Mouse (Mus musculus) heart, postnatal 0 days (tissue): Measurements from ENCODE around the gene Ube2d3. TPM values are rescaled to one million over a fixed set of nuclear protein-coding genes. Genes with fewer than 3 reads are reported as not detected.

Experiments
- ATAC-seq: fragments of 200-750 bp; cut with Nextera tagmentation; 2 replicates; pipeline ENCODE4 v1.8.0; 2017; ENCODE audit warnings: low read depth, moderate number of reproducible peaks, moderate library complexity; ENCODE audit not compliant: insufficient read depth
- DNase-seq: peaks from one replicate; pipeline ENCODE4 v3.0.0-alpha.2; 2016; ENCODE audit warnings: low spot score
- H3K27ac ChIP-seq: fragments of 300-500 bp; sonication (generic); 2 replicates; pipeline ENCODE4 v1.5.1; 2014; ENCODE audit warnings: low read depth, mild to moderate bottlenecking
- H3K27me3 ChIP-seq: fragments of 300-500 bp; sonication (generic); 2 replicates; pipeline ENCODE4 v1.6.1; 2014; ENCODE audit warnings: low read length, mixed read lengths; ENCODE audit not compliant: control insufficient read depth, insufficient read depth
- H3K36me3 ChIP-seq: fragments of 300-500 bp; sonication (generic); replicated peaks from 2 replicates; pipeline ENCODE4 v1.6.1; 2014; ENCODE audit warnings: low read length, mixed read lengths; ENCODE audit not compliant: control insufficient read depth, insufficient read depth
- H3K4me1 ChIP-seq: fragments of 300-500 bp; sonication (generic); 2 replicates; pipeline ENCODE4 v1.6.1; 2014; ENCODE audit warnings: antibody characterized with exemption; ENCODE audit not compliant: control insufficient read depth, insufficient read depth
- H3K4me2 ChIP-seq: fragments of 300-500 bp; sonication (generic); 2 replicates; pipeline ENCODE4 v1.6.1; 2014; ENCODE audit warnings: low read depth, mild to moderate bottlenecking, low read length, moderate library complexity
- H3K4me3 ChIP-seq: fragments of 300-500 bp; sonication (generic); 2 replicates; pipeline ENCODE4 v1.5.1; 2014; ENCODE audit warnings: low read depth, low read length
- H3K9ac ChIP-seq: fragments of 300-500 bp; sonication (generic); replicated peaks from 2 replicates; pipeline ENCODE4 v1.6.1; 2014; ENCODE audit warnings: low read depth, low read length, mixed read lengths
- H3K9me3 ChIP-seq: fragments of 300-500 bp; sonication (generic); replicated peaks from 2 replicates; pipeline ENCODE4 v1.6.1; 2016; ENCODE audit warnings: low read length; ENCODE audit not compliant: control insufficient read depth
- CTCF ChIP-seq: IDR thresholded peaks from 2 replicates; pipeline ENCODE4 v1.5.1; 2016; ENCODE audit warnings: antibody characterized with exemption, control low read depth, low read depth
- EP300 ChIP-seq: IDR thresholded peaks from 2 replicates; pipeline ENCODE4 v1.6.1; 2016; ENCODE audit warnings: antibody characterized with exemption, low read depth
- WGBS: fragments of 180-500 bp; shearing (Covaris S2); extraction: QIAGEN DNeasy Blood & Tissue Kit; methylation state at CpG from one replicate; pipeline ENCODE4 v1.1.7; 2014; 5-methylcytosine and 5-hydroxymethylcytosine counted together
- polyA plus RNA-seq: library from polyadenylated mRNA; unstranded; fragments of >200 nt; fragmentation: Nextera tagmentation; extraction: Ambion mirVana; gene quantifications from 2 replicates; pipeline ENCODE4 v1.2.1, GENCODE M21; 2015
- total RNA-seq: library from RNA; depleted of rRNA; stranded (reverse); fragments of >200 nt; gene quantifications from 2 replicates; pipeline ENCODE4 v1.2.3, GENCODE M21; 2014; ENCODE audit warnings: low replicate concordance

Gene Ube2d3
- total and polyA plus RNA-seq, 2 experiments from 2014 or later, result 429 to 1,112 TPM

DNA sequence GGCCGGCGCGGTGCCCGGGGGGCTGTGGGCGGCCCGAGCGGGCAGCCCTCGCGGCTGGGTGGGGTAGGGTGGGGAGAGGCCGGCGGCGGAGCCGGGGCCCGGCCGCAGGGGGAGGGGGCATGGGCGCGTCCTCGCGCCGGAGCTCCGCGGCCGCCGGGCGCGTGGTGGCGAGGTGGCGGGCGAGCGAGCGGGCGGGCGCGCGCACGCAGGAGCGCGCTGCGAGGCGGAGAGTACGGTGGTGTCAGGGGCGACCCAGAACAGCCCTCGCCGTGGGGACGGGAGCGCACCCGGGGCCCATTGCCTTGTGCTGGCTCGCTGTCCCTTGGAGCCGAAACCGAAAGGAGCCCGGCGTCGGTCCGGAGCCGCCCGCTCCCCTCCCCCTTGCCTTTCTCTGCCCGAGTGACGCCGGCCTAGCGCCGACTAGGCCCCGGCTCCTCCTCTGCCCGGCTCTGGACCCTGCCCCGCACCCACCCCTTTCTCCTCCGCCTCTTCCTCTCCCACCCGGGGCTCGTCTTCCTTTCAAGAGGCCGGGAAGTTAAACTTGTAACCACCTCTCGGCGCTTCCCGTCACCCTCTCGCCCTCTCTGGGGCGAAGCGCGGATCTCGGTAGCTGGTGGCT lies 1.1 kb downstream of the Ube2d3 start:
- DNase-seq (peak; percentile 90), ATAC-seq (peak; percentile 61)
- no peaks in the 10 kb centered on the region for H3K27me3 ChIP-seq
- H3K9ac ChIP-seq, result peak overlapping the region; percentile 96
- peaks cover 18% of the 10 kb centered on the region for H3K4me1 ChIP-seq
- H3K4me2 ChIP-seq, result peak overlapping the region; percentile 95
- H3K27ac ChIP-seq, result peak overlapping the region; percentile 100
- peaks cover 9% of the 10 kb centered on the region; the same call in 1 of the 2 replicates for H3K36me3 ChIP-seq
- peak overlapping the region; percentile 68 for H3K4me3 ChIP-seq
- WGBS, result under 1% methylated on average over 47 of the region's 76 CpGs
- H3K9me3 ChIP-seq, result no peaks in the 10 kb centered on the region
- TF ChIP-seq CTCF, result no peak
- TF ChIP-seq EP300, result peak; percentile 53; the same call in 1 of the 2 replicates

DNA sequence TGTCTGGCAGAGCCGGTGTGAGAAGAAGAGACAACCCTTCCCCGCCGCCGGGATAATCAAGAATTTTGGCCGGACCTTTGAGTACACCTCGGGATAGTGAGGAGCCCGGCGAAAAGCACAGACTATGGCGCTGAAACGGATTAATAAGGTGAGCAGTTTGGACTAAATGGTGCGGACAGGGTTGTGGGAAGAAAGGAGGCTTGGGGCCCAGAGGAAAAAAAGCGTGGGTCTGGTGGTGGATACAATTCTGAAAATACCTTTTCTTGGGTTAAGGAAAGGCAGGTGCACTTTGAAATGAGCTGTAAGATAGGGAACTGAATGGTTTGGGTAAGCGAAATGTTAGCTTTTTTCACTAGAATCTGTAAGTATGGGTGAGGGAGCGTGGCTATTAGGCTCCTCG lies 1.7 kb downstream of the Ube2d3 start:
- ATAC-seq (no peak), DNase-seq (no peak)
- H3K4me2 ChIP-seq, result peak overlapping the region; percentile 95
- under 1% methylated on average over 15 of the region's 15 CpGs for WGBS
- H3K9ac ChIP-seq, result peak overlapping the region; percentile 96
- peaks cover 23% of the 10 kb centered on the region for H3K4me1 ChIP-seq
- peaks cover 9% of the 10 kb centered on the region; the same call in 1 of the 2 replicates for H3K36me3 ChIP-seq
- peak overlapping the region; percentile 68 for H3K4me3 ChIP-seq
- no peaks in the 10 kb centered on the region for H3K27me3 ChIP-seq
- no peak for TF ChIP-seq EP300
- H3K9me3 ChIP-seq, result no peaks in the 10 kb centered on the region
- peak overlapping the region; percentile 100 for H3K27ac ChIP-seq

DNA sequence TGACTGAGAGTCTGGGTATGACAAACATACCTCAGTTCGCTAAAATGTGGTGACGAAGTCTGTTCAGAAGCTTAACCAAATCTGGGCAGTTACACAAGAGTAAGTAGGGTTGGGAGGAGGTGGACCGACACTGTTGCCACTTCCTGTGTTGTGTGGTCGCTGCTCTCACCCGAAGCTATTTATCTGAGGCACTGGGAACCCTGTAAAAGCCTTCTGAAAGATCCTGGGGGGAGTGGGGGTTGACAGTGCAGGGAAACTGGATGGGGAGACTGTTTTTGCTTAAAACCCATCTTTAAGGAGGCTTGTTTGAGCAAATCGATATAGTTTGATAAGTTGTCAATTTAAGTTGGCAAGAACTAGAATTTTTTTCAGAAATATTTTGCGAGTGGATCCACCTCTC lies 2.3 kb downstream of the Ube2d3 start:
- peak; percentile 63 for DNase-seq
- Histone ChIP-seq H3K27ac (peak overlapping the region; percentile 100), H3K27me3 (no peaks in the 10 kb centered on the region), H3K4me2 (peak overlapping the region; percentile 95), H3K9me3 (no peaks in the 10 kb centered on the region), H3K4me3 (peak overlapping the region; percentile 68), H3K36me3 (peaks cover 9% of the 10 kb centered on the region; the same call in 1 of the 2 replicates), H3K4me1 (peaks cover 28% of the 10 kb centered on the region), H3K9ac (peak overlapping the region; percentile 96)
- no peak for ATAC-seq
- 4% methylated on average over 7 of the region's 7 CpGs for WGBS
- TF ChIP-seq CTCF (no peak), EP300 (no peak)

DNA sequence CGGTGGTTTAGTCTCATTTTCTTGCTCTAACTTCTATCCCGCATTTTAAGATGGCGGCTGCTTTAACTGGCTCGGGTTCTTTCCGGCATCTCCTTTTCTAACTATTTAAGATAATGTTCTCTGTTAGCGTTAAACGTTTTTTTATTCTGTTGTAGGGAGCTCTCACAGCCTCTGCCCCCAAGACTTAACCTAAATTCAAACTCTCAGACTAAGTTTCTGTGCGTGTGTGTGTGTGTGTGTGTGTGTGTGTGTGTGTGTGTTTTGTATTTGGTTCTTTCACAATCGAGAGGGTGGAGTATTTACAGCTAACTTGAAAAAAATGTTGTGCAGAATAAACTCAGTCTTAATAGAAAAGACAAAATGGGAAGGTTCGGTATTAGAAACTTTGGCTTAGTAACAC lies 2.7 kb downstream of the Ube2d3 start:
- Histone ChIP-seq H3K27me3 (no peaks in the 10 kb centered on the region), H3K36me3 (peaks cover 9% of the 10 kb centered on the region; the same call in 1 of the 2 replicates), H3K4me1 (peaks cover 31% of the 10 kb centered on the region), H3K9ac (peak overlapping the region; percentile 96), H3K4me2 (peak overlapping the region; percentile 95), H3K9me3 (no peaks in the 10 kb centered on the region), H3K27ac (peak overlapping the region; percentile 100), H3K4me3 (peak overlapping the region; percentile 68)
- ATAC-seq (no peak), DNase-seq (no peak)
- TF ChIP-seq CTCF, result no peak
- TF ChIP-seq EP300, result no peak
- 7% methylated on average over 10 of the region's 10 CpGs for WGBS

DNA sequence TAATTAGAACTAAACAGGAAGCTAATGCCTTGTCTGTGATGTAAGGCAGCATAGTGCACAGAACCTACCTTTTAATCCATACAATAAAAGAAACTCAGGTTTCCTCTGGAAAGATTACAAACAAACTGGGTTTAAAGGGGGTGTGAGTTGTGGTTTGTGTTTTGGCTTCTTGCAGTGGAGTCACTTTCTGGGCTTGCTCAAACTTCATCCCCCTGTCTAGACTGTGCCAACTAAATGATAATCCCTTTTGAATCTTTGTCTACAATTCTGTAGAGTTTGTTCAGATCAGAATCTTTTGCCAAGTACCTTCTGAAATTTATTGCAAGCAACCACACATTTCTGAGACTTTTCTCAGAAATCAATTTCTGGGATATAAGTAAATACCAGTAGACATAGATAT lies 7.0 kb downstream of the Ube2d3 start:
- no peak overlapping the region for H3K9ac ChIP-seq
- ATAC-seq, result no peak
- no peak for DNase-seq
- peak overlapping the region; percentile 2 for H3K4me2 ChIP-seq
- H3K4me1 ChIP-seq, result peaks cover 31% of the 10 kb centered on the region
- no peaks in the 10 kb centered on the region for H3K27me3 ChIP-seq
- no peak overlapping the region for H3K4me3 ChIP-seq
- peak overlapping the region; percentile 51; the same call in 1 of the 2 replicates for H3K27ac ChIP-seq
- H3K9me3 ChIP-seq, result no peaks in the 10 kb centered on the region
- no peak for TF ChIP-seq EP300
- no peak for TF ChIP-seq CTCF
- H3K36me3 ChIP-seq, result peaks cover 15% of the 10 kb centered on the region; the same call in 1 of the 2 replicates

DNA sequence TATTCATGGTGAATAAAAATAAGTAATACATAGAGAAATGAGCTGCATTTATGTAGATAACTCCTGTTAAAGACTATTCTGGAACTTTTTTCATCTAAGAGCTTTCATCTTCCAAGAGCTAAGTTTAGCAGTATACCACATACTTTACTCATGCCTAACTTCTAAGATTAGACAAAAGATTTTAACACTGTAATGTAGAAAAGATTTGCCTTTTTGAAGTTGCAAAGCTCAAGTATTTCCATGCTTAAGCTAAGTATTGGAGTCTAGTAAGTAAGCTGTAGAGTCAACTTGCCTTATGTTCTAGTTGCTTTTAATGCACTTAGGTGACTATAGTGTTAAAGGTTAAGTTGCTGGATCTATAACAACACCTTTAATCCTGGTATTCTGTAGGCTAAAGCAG lies 21.0 kb downstream of the Ube2d3 start:
- Histone ChIP-seq H3K36me3 (peaks cover 47% of the 10 kb centered on the region), H3K4me2 (no peak overlapping the region), H3K4me1 (no peaks in the 10 kb centered on the region), H3K4me3 (no peak overlapping the region), H3K27ac (no peak overlapping the region), H3K9me3 (no peaks in the 10 kb centered on the region), H3K27me3 (no peaks in the 10 kb centered on the region), H3K9ac (no peak overlapping the region)
- TF ChIP-seq EP300 (no peak), CTCF (no peak)
- DNase-seq (no peak), ATAC-seq (no peak)
